In the genomic region with DNA sequence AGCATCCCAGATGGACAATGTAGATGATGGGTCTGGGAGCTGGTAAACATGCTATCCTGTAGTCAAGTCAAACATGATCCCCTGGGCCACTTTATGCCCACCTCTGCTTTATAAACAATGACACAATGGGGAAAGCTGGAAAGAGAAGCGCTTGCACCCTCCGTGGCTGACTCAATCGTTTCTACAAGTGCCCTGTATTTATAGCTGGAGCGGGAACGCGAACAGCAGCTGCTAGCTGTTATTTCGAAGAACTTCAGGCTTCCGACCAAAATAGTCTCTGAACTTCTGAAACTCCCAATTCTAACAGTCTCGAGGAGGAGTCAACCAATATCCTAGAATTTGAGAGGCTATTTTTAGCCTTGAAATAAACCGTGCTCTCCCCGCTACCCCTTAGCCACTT, we compare ENCODE assay signal across 14 mouse cellular contexts.
A peak's percentile ranks its signal among the peaks of the same experiment; 100 is the strongest.
DNase-seq lines count a peak whose midpoint lies in the region.
"Had no signal": no experiment of that assay in that cellular context is flagged by ENCODE, and none has a peak within 500 bp of the region (broad histone marks: within the 10 kb centered on the region; RNA-seq: fewer than 3 reads in every experiment).

No protein-coding gene starts in this region.

- DNase-seq in layer of hippocampus, adult 11-12 months (ENCODE audit: low spot score) = peak; percentile 15
- no peak for DNase-seq in layer of hippocampus, postnatal 25 days (ENCODE audit: extremely low spot score in 1 of 2, low spot score in 1 of 2)
- peak; percentile 15 to 16 for DNase-seq in frontal cortex, postnatal 10 days (ENCODE audit: low spot score in 2 of 2)
- DNase-seq in left cerebral cortex, adult 18-20 months (ENCODE audit: low spot score in 2 of 2) = peak; percentile 30 to 44
- DNase-seq in right cerebral cortex, postnatal 10 days (ENCODE audit: low spot score in 2 of 2) = peak; percentile 46 to 73
- DNase-seq in urinary bladder, postnatal 10 days (ENCODE audit: low spot score) = no peak
- no peak for DNase-seq in MN1 (ENCODE audit: low spot score)
- no peak for DNase-seq in embryo, embryonic 10 days (ENCODE audit: low spot score)
- DNase-seq: adrenal gland, adult 8-10 months; cerebellum, adult 9-10 months; kidney, adult 9 months; lung, postnatal 10 days; midbrain, embryonic 14.5 days; thymus, adult 18-20 months had no signal

Comparison
In these comparisons a context has a peak if more than half of its experiments do, and no peak if none do; other contexts are left out.
1. DNase-seq: peak in layer of hippocampus, adult 11-12 months (single experiment), frontal cortex, postnatal 10 days (2 of 2), left cerebral cortex, adult 18-20 months (2 of 2) and right cerebral cortex, postnatal 10 days (2 of 2); none in layer of hippocampus, postnatal 25 days (0 of 2), urinary bladder, postnatal 10 days (single experiment), MN1 (single experiment) and embryo, embryonic 10 days (single experiment).